ENCODE assay signal across 21 mouse cellular contexts in the genomic region with DNA sequence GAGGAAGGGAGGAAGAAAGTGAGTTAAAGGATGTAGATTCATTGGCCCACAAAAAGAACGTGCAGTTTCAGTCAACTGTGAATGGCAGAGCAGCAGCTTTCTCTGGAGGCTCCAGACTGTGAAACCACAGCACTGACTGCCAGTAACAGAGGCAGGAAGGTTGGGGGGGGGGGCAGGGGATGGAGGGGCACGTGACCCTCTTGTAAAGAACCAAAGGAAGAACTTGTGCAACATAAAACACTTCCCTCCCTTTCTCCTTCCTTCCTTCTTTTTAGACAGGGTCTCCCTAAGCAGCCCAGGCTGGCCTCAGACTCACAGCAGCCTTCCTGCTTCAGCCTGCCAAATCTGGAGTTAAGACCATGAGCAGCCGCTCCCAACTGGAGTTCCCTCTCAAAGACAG.
A peak's percentile ranks its signal among the peaks of the same experiment; 100 is the strongest.
DNase-seq lines count a peak whose midpoint lies in the region; ATAC-seq and TF ChIP-seq lines count a peak whose summit lies in the region.
"Had no signal": no experiment of that assay in that cellular context is flagged by ENCODE, and none has a peak within 500 bp of the region (broad histone marks: within the 10 kb centered on the region; RNA-seq: fewer than 3 reads in every experiment).

No protein-coding gene starts in this region.

- no peaks in the 10 kb centered on the region for H3K9me3 ChIP-seq in lung, postnatal 0 days (ENCODE audit: low read length)
- H3K9me3 ChIP-seq: embryonic facial prominence, embryonic 13.5 days; forebrain, embryonic 12.5 days; heart, embryonic 10.5 days; hindbrain, embryonic 13.5 days had no signal

- no peak for ATAC-seq in lung, postnatal 0 days
- ATAC-seq in common myeloid progenitor, adult 5-6 weeks (replicated peaks; ENCODE audit: low read depth, poor library complexity, severe bottlenecking): peak; percentile 54
- ATAC-seq in megakaryocyte progenitor cell, adult 5-6 weeks (replicated peaks; ENCODE audit: poor library complexity): peak; percentile 54
- ATAC-seq: forebrain, embryonic 16.5 days; hindbrain, postnatal 0 days had no signal

- H3K27me3 ChIP-seq in lung, postnatal 0 days (replicated peaks; ENCODE audit: insufficient read depth, low read length): no peaks in the 10 kb centered on the region
- H3K27me3 ChIP-seq: embryonic facial prominence, embryonic 13.5 days; forebrain, embryonic 12.5 days had no signal

- H3K4me3 ChIP-seq in lung, postnatal 0 days (ENCODE audit: low read depth, low read length): no peak overlapping the region
- H3K4me3 ChIP-seq: embryonic facial prominence, embryonic 13.5 days; forebrain, embryonic 12.5 days; heart, embryonic 10.5 days; hindbrain, embryonic 13.5 days had no signal

- H3K27ac ChIP-seq in lung, postnatal 0 days (ENCODE audit: low read length): 0 out of 2 replicates have a peak overlapping the region, but pooled peaks have one; percentile 26
- H3K27ac ChIP-seq: embryonic facial prominence, embryonic 13.5 days; forebrain, embryonic 12.5 days; heart, embryonic 10.5 days; hindbrain, embryonic 13.5 days; hindbrain, postnatal 0 days had no signal

- H3K4me1 ChIP-seq in lung, postnatal 0 days (ENCODE audit: insufficient read depth, low read depth, low read length): no peaks in the 10 kb centered on the region
- H3K4me1 ChIP-seq: forebrain, embryonic 12.5 days had no signal

- H3K36me3 ChIP-seq in lung, postnatal 0 days (ENCODE audit: insufficient read depth, low read length): no peaks in the 10 kb centered on the region
- H3K36me3 ChIP-seq: embryonic facial prominence, embryonic 13.5 days; forebrain, embryonic 12.5 days; hindbrain, embryonic 13.5 days had no signal

- H3K4me2 ChIP-seq in lung, postnatal 0 days (replicated peaks; ENCODE audit: low read depth, low read length): no peak overlapping the region
- H3K4me2 ChIP-seq: embryonic facial prominence, embryonic 13.5 days; forebrain, embryonic 12.5 days; hindbrain, embryonic 13.5 days had no signal

- TF ChIP-seq EP300 in lung, postnatal 0 days (IDR thresholded peaks at IDR 0.05): no peak

- no peak for TF ChIP-seq CTCF in lung, postnatal 0 days (IDR thresholded peaks at IDR 0.05)

- no peak for DNase-seq in lung, postnatal 0 days (ENCODE audit: low spot score)
- DNase-seq in lung, postnatal 14 days: no peak
- DNase-seq in thymus, postnatal 14 days: no peak
- no peak for DNase-seq in frontal cortex, postnatal 25 days (ENCODE audit: low spot score in 2 of 2)
- DNase-seq in retina, embryonic 14.5 days (ENCODE audit: low spot score): no peak
- DNase-seq: adrenal gland, adult 8-10 months; adrenal gland, postnatal 36 days; cerebellum, adult 8-10 months; cerebellum, postnatal 14 days; gastrocnemius, postnatal 36 days; heart, adult 18-20 months; heart, postnatal 10 days; heart, postnatal 4 days had no signal

- H3K9ac ChIP-seq in lung, postnatal 0 days (replicated peaks; ENCODE audit: low read depth): no peak overlapping the region
- H3K9ac ChIP-seq: embryonic facial prominence, embryonic 13.5 days; forebrain, embryonic 12.5 days; hindbrain, embryonic 13.5 days had no signal

- 58% methylated on average over 3 of the region's 3 CpGs for WGBS in lung, postnatal 0 days
